Comparison of ENCODE assay signal across 9 mouse cellular contexts in genomic region chr14:118235361-118235972, GRCm38 (mm10). TPM values are rescaled to one million over a fixed set of nuclear protein-coding genes. Genes with fewer than 3 reads are reported as not detected.
DNase-seq lines count a peak whose midpoint lies in the region; ATAC-seq and TF ChIP-seq lines count a peak whose summit lies in the region.
"Had no signal": no experiment of that assay in that cellular context is flagged by ENCODE, and none has a peak within 500 bp of the region (broad histone marks: within the 10 kb centered on the region; RNA-seq: fewer than 3 reads in every experiment).

No protein-coding gene starts in this region.

- intact Hi-C loops in gastrocnemius, adult 2 months (cut with DNase I): no loop called here
- intact Hi-C loops in gastrocnemius, postnatal 14 days (cut with DNase I; ENCODE audit: low total_unique reads): no loop called here

- H3K4me2 ChIP-seq in hindbrain, embryonic 13.5 days: peak overlapping the region; percentile 84
- peak overlapping the region; percentile 67 for H3K4me2 ChIP-seq in liver, embryonic 15.5 days

- peaks cover 46% of the 10 kb centered on the region for H3K4me1 ChIP-seq in hindbrain, embryonic 13.5 days (replicated peaks)
- peaks cover 24% of the 10 kb centered on the region for H3K4me1 ChIP-seq in liver, embryonic 15.5 days (replicated peaks)
- peaks cover 30% of the 10 kb centered on the region for H3K4me1 ChIP-seq in testis, adult 2 months (ENCODE audit: control insufficient read depth, insufficient read depth, low read length)

- no peaks in the 10 kb centered on the region for H3K9me3 ChIP-seq in hindbrain, embryonic 13.5 days
- H3K9me3 ChIP-seq in liver, embryonic 15.5 days (replicated peaks): no peaks in the 10 kb centered on the region

- TF ChIP-seq CTCF in gastrocnemius, adult 2 months (IDR thresholded peaks at IDR 0.05): no peak
- no peak for TF ChIP-seq CTCF in testis, adult 2 months (IDR thresholded peaks at IDR 0.05; ENCODE audit: control insufficient read depth, insufficient read depth, insufficient replicate concordance, low read depth, low read length)

- H3K27ac ChIP-seq in gastrocnemius, adult 2 months: no peak overlapping the region
- peak overlapping the region; percentile 88 for H3K27ac ChIP-seq in hindbrain, embryonic 13.5 days
- H3K27ac ChIP-seq in liver, embryonic 15.5 days (replicated peaks): no peak overlapping the region
- H3K27ac ChIP-seq in testis, adult 2 months (ENCODE audit: control insufficient read depth, insufficient read depth, low read depth, low read length): no peak overlapping the region

- TF ChIP-seq POLR2A in testis, adult 2 months (IDR thresholded peaks at IDR 0.05; ENCODE audit: control insufficient read depth, low read depth, low read length): no peak

- under 1% methylated on average over 62 of the region's 62 CpGs for WGBS in hindbrain, embryonic 13.5 days
- WGBS in liver, embryonic 15.5 days (ENCODE audit: insufficient replicate concordance): under 1% methylated on average over 62 of the region's 62 CpGs

- peaks cover 82% of the 10 kb centered on the region for H3K27me3 ChIP-seq in hindbrain, embryonic 13.5 days
- peaks cover 96% of the 10 kb centered on the region for H3K27me3 ChIP-seq in liver, embryonic 15.5 days
- H3K27me3 ChIP-seq in testis, adult 2 months (ENCODE audit: control insufficient read depth, insufficient read depth, low read length): peaks cover 28% of the 10 kb centered on the region
- H3K27me3 ChIP-seq: CH12.LX had no signal

- peak overlapping the region; percentile 73 for H3K4me3 ChIP-seq in gastrocnemius, adult 2 months
- peak overlapping the region; percentile 56 for H3K4me3 ChIP-seq in hindbrain, embryonic 13.5 days
- peak overlapping the region; percentile 45 for H3K4me3 ChIP-seq in liver, embryonic 15.5 days (replicated peaks)
- peak overlapping the region; percentile 50 for H3K4me3 ChIP-seq in testis, adult 2 months (ENCODE audit: control insufficient read depth, low read depth, low read length)

- ATAC-seq in hindbrain, embryonic 13.5 days (ENCODE audit: low FRiP score): no peak
- no peak for ATAC-seq in liver, embryonic 15.5 days (ENCODE audit: insufficient read depth)

- DNase-seq in gastrocnemius, adult 2 months: no peak
- no peak for DNase-seq in gastrocnemius, postnatal 14 days
- peak; percentile 29 for DNase-seq in urinary bladder, adult 2 months (ENCODE audit: low spot score)
- no peak for DNase-seq in urinary bladder, postnatal 14 days (ENCODE audit: low spot score)
- no peak for DNase-seq in layer of hippocampus, postnatal 14 days (ENCODE audit: low spot score in 2 of 2)

- no peaks in the 10 kb centered on the region for H3K36me3 ChIP-seq in hindbrain, embryonic 13.5 days
- H3K36me3 ChIP-seq in liver, embryonic 15.5 days (replicated peaks): no peaks in the 10 kb centered on the region
- H3K36me3 ChIP-seq in testis, adult 2 months (ENCODE audit: control insufficient read depth, insufficient read depth, low read length): no peaks in the 10 kb centered on the region

- H3K9ac ChIP-seq in hindbrain, embryonic 13.5 days: peak overlapping the region; percentile 82
- no peak overlapping the region for H3K9ac ChIP-seq in liver, embryonic 15.5 days

RNA-seq across cellular contexts. Expression of gene Sox21, which starts 1.4 kb away (rescaled TPM):
- not detected for total RNA-seq in gastrocnemius, adult 2 months (2021)
- total RNA-seq in gastrocnemius, postnatal 14 days (2021): not detected
- polyA plus RNA-seq in urinary bladder, adult 2 months (2012; rRNA removed): 0.06 and 0.07 TPM in 2 replicates
- 6.7 and 6.9 TPM in 2 replicates for polyA plus RNA-seq in hindbrain, embryonic 13.5 days (2015; fragmentation: Nextera tagmentation; extraction: Ambion mirVana)
- not detected in 2 replicates for polyA plus RNA-seq in liver, embryonic 15.5 days (2015; fragmentation: Nextera tagmentation; extraction: Ambion mirVana)
- polyA plus RNA-seq in testis, adult 2 months (2012; rRNA removed): 0.02 TPM in 1 of 2 replicates, not detected in the other
- 1 to 10 TPM; 9.1 to 9.7 TPM for total RNA-seq in layer of hippocampus, postnatal 14 days (2021)
- total RNA-seq: CH12.LX had no signal

RNA-seq across cellular contexts. Expression of gene Gm9376, which starts 31.3 kb away (rescaled TPM):
- not detected for total RNA-seq in gastrocnemius, adult 2 months (2021)
- not detected for total RNA-seq in gastrocnemius, postnatal 14 days (2021)
- not detected in 2 replicates for polyA plus RNA-seq in urinary bladder, adult 2 months (2012; rRNA removed)
- polyA plus RNA-seq in hindbrain, embryonic 13.5 days (2015; fragmentation: Nextera tagmentation; extraction: Ambion mirVana): not detected in 2 replicates
- not detected in 2 replicates for polyA plus RNA-seq in liver, embryonic 15.5 days (2015; fragmentation: Nextera tagmentation; extraction: Ambion mirVana)
- not detected in 2 replicates for polyA plus RNA-seq in testis, adult 2 months (2012; rRNA removed)
- total RNA-seq in layer of hippocampus, postnatal 14 days (2021): not detected
- total RNA-seq: CH12.LX had no signal
